In genomic region chr19:55284093-55284492, GRCm38 (mm10) we compare ENCODE assay signal across 21 mouse cellular contexts. TPM values are rescaled to one million over a fixed set of nuclear protein-coding genes. Genes with fewer than 3 reads are reported as not detected.
DNase-seq lines count a peak whose midpoint lies in the region; ATAC-seq and TF ChIP-seq lines count a peak whose summit lies in the region.
"Had no signal": no experiment of that assay in that cellular context is flagged by ENCODE, and none has a peak within 500 bp of the region (broad histone marks: within the 10 kb centered on the region; RNA-seq: fewer than 3 reads in every experiment).

No protein-coding gene starts in this region.

- peak overlapping the region; percentile 80 for H3K27ac ChIP-seq in liver, embryonic 14.5 days
- H3K27ac ChIP-seq in stomach, embryonic 15.5 days = no peak overlapping the region
- H3K27ac ChIP-seq in left cerebral cortex, adult 2 months = no peak overlapping the region
- H3K27ac ChIP-seq in heart, adult 2 months = no peak overlapping the region
- H3K27ac ChIP-seq in hindbrain, embryonic 16.5 days (ENCODE audit: low read depth, low read length) = no peak overlapping the region
- H3K27ac ChIP-seq: hindbrain, embryonic 15.5 days; neural tube, embryonic 12.5 days had no signal

- no peak for TF ChIP-seq POLR2A in heart, adult 2 months (IDR thresholded peaks at IDR 0.05; ENCODE audit: insufficient read depth, low read depth, low read length)

- H3K36me3 ChIP-seq in liver, embryonic 14.5 days (replicated peaks; ENCODE audit: control insufficient read depth, insufficient read depth, low read depth) = peaks cover 64% of the 10 kb centered on the region
- peaks cover 18% of the 10 kb centered on the region for H3K36me3 ChIP-seq in stomach, embryonic 15.5 days
- no peaks in the 10 kb centered on the region for H3K36me3 ChIP-seq in heart, adult 2 months (ENCODE audit: control insufficient read depth, insufficient read depth, low read length)
- H3K36me3 ChIP-seq in hindbrain, embryonic 16.5 days (ENCODE audit: control insufficient read depth, insufficient read depth, low read length) = no peaks in the 10 kb centered on the region
- H3K36me3 ChIP-seq: hindbrain, embryonic 15.5 days had no signal

- intact Hi-C loops in left cerebral cortex, adult 2 months (cut with DNase I) = no loop called here
- intact Hi-C loops in heart, adult 2 months (cut with DNase I) = no loop called here

- peak; percentile 98 for TF ChIP-seq EP300 in liver, embryonic 14.5 days (IDR thresholded peaks at IDR 0.05; ENCODE audit: low read depth)
- no peak for TF ChIP-seq EP300 in heart, adult 2 months (IDR thresholded peaks at IDR 0.05; ENCODE audit: insufficient read depth, low read depth, low read length)

- 20% methylated on average over 4 of the region's 4 CpGs for WGBS in liver, embryonic 14.5 days (ENCODE audit: insufficient replicate concordance)
- WGBS in stomach, embryonic 15.5 days = 81% methylated on average over 4 of the region's 4 CpGs
- 67% methylated on average over 4 of the region's 4 CpGs for WGBS in heart, adult 2 months
- WGBS in hindbrain, embryonic 16.5 days = 91% methylated on average over 4 of the region's 4 CpGs

- H3K79me2 ChIP-seq in heart, adult 2 months (replicated peaks; ENCODE audit: control insufficient read depth, insufficient read depth, low read length) = no peaks in the 10 kb centered on the region

- peak overlapping the region; percentile 47 to 48 for H3K4me3 ChIP-seq in liver, embryonic 14.5 days (ENCODE audit: insufficient read depth in 1 of 2, low read depth in 2 of 2, low read length in 2 of 2)
- H3K4me3 ChIP-seq in stomach, embryonic 15.5 days (replicated peaks) = no peak overlapping the region
- H3K4me3 ChIP-seq in left cerebral cortex, adult 2 months = no peak overlapping the region
- no peak overlapping the region for H3K4me3 ChIP-seq in heart, adult 2 months
- no peak overlapping the region for H3K4me3 ChIP-seq in hindbrain, embryonic 16.5 days (ENCODE audit: low read length)
- H3K4me3 ChIP-seq: hindbrain, embryonic 15.5 days; neural tube, embryonic 12.5 days had no signal

- peak overlapping the region; percentile 64 for H3K4me2 ChIP-seq in liver, embryonic 14.5 days (ENCODE audit: low read depth)
- H3K4me2 ChIP-seq in stomach, embryonic 15.5 days = no peak overlapping the region
- no peak overlapping the region for H3K4me2 ChIP-seq in hindbrain, embryonic 16.5 days (ENCODE audit: low read length)
- H3K4me2 ChIP-seq: hindbrain, embryonic 15.5 days; midbrain, embryonic 11.5 days; neural tube, embryonic 12.5 days had no signal

- ATAC-seq in erythroblast, adult 5-6 weeks (replicated peaks; ENCODE audit: low FRiP score, poor library complexity, severe bottlenecking) = peak; percentile 93
- peak; percentile 100 for ATAC-seq in liver, embryonic 14.5 days (ENCODE audit: insufficient read depth)
- peak; percentile 89 for ATAC-seq in stomach, embryonic 15.5 days (ENCODE audit: insufficient read depth, low FRiP score, low read depth)
- no peak for ATAC-seq in hindbrain, embryonic 16.5 days

- peak overlapping the region; percentile 44 for H3K9ac ChIP-seq in liver, embryonic 14.5 days (replicated peaks)
- H3K9ac ChIP-seq in stomach, embryonic 15.5 days = no peak overlapping the region
- no peak overlapping the region for H3K9ac ChIP-seq in heart, adult 2 months (ENCODE audit: low read depth, low read length)
- no peak overlapping the region for H3K9ac ChIP-seq in hindbrain, embryonic 16.5 days (ENCODE audit: low read depth, low read length)
- H3K9ac ChIP-seq: hindbrain, embryonic 15.5 days; neural tube, embryonic 12.5 days had no signal

- no peaks in the 10 kb centered on the region for H3K27me3 ChIP-seq in liver, embryonic 14.5 days (ENCODE audit: control insufficient read depth, insufficient read depth, low read length)
- no peaks in the 10 kb centered on the region for H3K27me3 ChIP-seq in stomach, embryonic 15.5 days (replicated peaks)
- H3K27me3 ChIP-seq in heart, adult 2 months (ENCODE audit: control insufficient read depth, insufficient read depth, low read length) = no peaks in the 10 kb centered on the region
- no peaks in the 10 kb centered on the region for H3K27me3 ChIP-seq in hindbrain, embryonic 16.5 days (replicated peaks; ENCODE audit: control insufficient read depth, insufficient read depth, low read length)
- H3K27me3 ChIP-seq: hindbrain, embryonic 15.5 days; neural tube, embryonic 12.5 days had no signal

- DNase-seq in spleen, postnatal 36 days (ENCODE audit: low spot score in 2 of 2) = peak; percentile 41 to 58
- no peak for DNase-seq in spleen, postnatal 14 days (ENCODE audit: low spot score in 2 of 2)
- DNase-seq in liver, embryonic 14.5 days (ENCODE audit: low read depth in 3 of 3, low spot score in 3 of 3) = peak; percentile 87 to 88 (median 87)
- no peak for DNase-seq in left cerebral cortex, adult 2 months (ENCODE audit: extremely low spot score in 1 of 2, low spot score in 2 of 2)
- no peak for DNase-seq in heart, adult 2 months
- DNase-seq: cerebellum, adult 18-20 months; kidney, adult 2 months; kidney, postnatal 4 days; right cerebral cortex, postnatal 4 days; thymus, postnatal 36 days had no signal

- no peaks in the 10 kb centered on the region for H3K9me3 ChIP-seq in liver, embryonic 14.5 days (ENCODE audit: control insufficient read depth, low read length)
- H3K9me3 ChIP-seq in stomach, embryonic 15.5 days = no peaks in the 10 kb centered on the region
- no peaks in the 10 kb centered on the region for H3K9me3 ChIP-seq in hindbrain, embryonic 16.5 days (ENCODE audit: control insufficient read depth, low read length)
- H3K9me3 ChIP-seq: hindbrain, embryonic 15.5 days; neural tube, embryonic 12.5 days had no signal

- H3K4me1 ChIP-seq in liver, embryonic 14.5 days (replicated peaks; ENCODE audit: control insufficient read depth in 2 of 2, insufficient read depth in 2 of 2, low read length in 1 of 2) = peaks cover 31 to 33% of the 10 kb centered on the region in 2 experiments
- H3K4me1 ChIP-seq in stomach, embryonic 15.5 days = no peaks in the 10 kb centered on the region
- no peaks in the 10 kb centered on the region for H3K4me1 ChIP-seq in heart, adult 2 months (ENCODE audit: control insufficient read depth, insufficient read depth, low read length)
- no peaks in the 10 kb centered on the region for H3K4me1 ChIP-seq in hindbrain, embryonic 16.5 days (ENCODE audit: control insufficient read depth, insufficient read depth, low read depth, low read length)
- H3K4me1 ChIP-seq: hindbrain, embryonic 15.5 days; neural tube, embryonic 12.5 days had no signal

- TF ChIP-seq CTCF in liver, embryonic 14.5 days (IDR thresholded peaks at IDR 0.05; ENCODE audit: low read depth) = no peak
- no peak for TF ChIP-seq CTCF in left cerebral cortex, adult 2 months (IDR thresholded peaks at IDR 0.05)
- TF ChIP-seq CTCF in heart, adult 2 months (IDR thresholded peaks at IDR 0.05) = no peak

RNA-seq across cellular contexts. Expression of gene Zdhhc6, which starts 31.7 kb away (rescaled TPM):
- 12.7 and 17.5 TPM in 2 replicates for total RNA-seq in erythroblast, adult 5-6 weeks (2015; ENCODE audit: low replicate concordance)
- total RNA-seq in erythroblast, adult 5-6 weeks (2017; ENCODE audit: low replicate concordance) = 10.0 and 11.8 TPM in 2 replicates
- polyA plus RNA-seq in liver, embryonic 14.5 days (2012; rRNA removed) = 10.6 and 14.2 TPM in 2 replicates
- 51.3 and 51.7 TPM in 2 replicates for polyA plus RNA-seq in liver, embryonic 14.5 days (2014; fragmentation: Nextera tagmentation; extraction: Ambion mirVana)
- 96.1 and 96.8 TPM in 2 replicates for polyA plus RNA-seq in stomach, embryonic 15.5 days (2015; fragmentation: Nextera tagmentation; extraction: Ambion mirVana)
- total RNA-seq in left cerebral cortex, adult 2 months (2021) = 10 to 100 TPM; 26.3 to 28.9 TPM
- 10 to 100 TPM; 19.6 to 22.1 TPM for total RNA-seq in heart, adult 2 months (2021)
- 10.4 and 14.1 TPM in 2 replicates for polyA plus RNA-seq in heart, adult 2 months (2012; rRNA removed)
- 65.8 and 71.4 TPM in 2 replicates for polyA plus RNA-seq in hindbrain, embryonic 16.5 days (2015; fragmentation: Nextera tagmentation; extraction: Ambion mirVana)

RNA-seq across cellular contexts. Expression of gene Vti1a, which starts 32.0 kb away (rescaled TPM):
- 10.2 and 16.9 TPM in 2 replicates for total RNA-seq in erythroblast, adult 5-6 weeks (2015; ENCODE audit: low replicate concordance)
- 18.0 and 19.2 TPM in 2 replicates for total RNA-seq in erythroblast, adult 5-6 weeks (2017; ENCODE audit: low replicate concordance)
- polyA plus RNA-seq in liver, embryonic 14.5 days (2012; rRNA removed) = 4.6 and 6.9 TPM in 2 replicates
- polyA plus RNA-seq in liver, embryonic 14.5 days (2014; fragmentation: Nextera tagmentation; extraction: Ambion mirVana) = 10.9 and 11.9 TPM in 2 replicates
- 23.5 and 26.4 TPM in 2 replicates for polyA plus RNA-seq in stomach, embryonic 15.5 days (2015; fragmentation: Nextera tagmentation; extraction: Ambion mirVana)
- total RNA-seq in left cerebral cortex, adult 2 months (2021) = 10 to 100 TPM; 66.2 to 67.0 TPM
- 10 to 100 TPM; 15.6 to 16.3 TPM for total RNA-seq in heart, adult 2 months (2021)
- 6.2 and 9.4 TPM in 2 replicates for polyA plus RNA-seq in heart, adult 2 months (2012; rRNA removed)
- 36.7 and 37.1 TPM in 2 replicates for polyA plus RNA-seq in hindbrain, embryonic 16.5 days (2015; fragmentation: Nextera tagmentation; extraction: Ambion mirVana)

RNA-seq across cellular contexts. Expression of gene Acsl5, which starts 32.4 kb away (rescaled TPM):
- total RNA-seq in erythroblast, adult 5-6 weeks (2015; ENCODE audit: low replicate concordance) = 39.6 and 74.4 TPM in 2 replicates
- 27.5 and 31.5 TPM in 2 replicates for total RNA-seq in erythroblast, adult 5-6 weeks (2017; ENCODE audit: low replicate concordance)
- 35.2 and 50.3 TPM in 2 replicates for polyA plus RNA-seq in liver, embryonic 14.5 days (2012; rRNA removed)
- 117 and 126 TPM in 2 replicates for polyA plus RNA-seq in liver, embryonic 14.5 days (2014; fragmentation: Nextera tagmentation; extraction: Ambion mirVana)
- 115 and 116 TPM in 2 replicates for polyA plus RNA-seq in stomach, embryonic 15.5 days (2015; fragmentation: Nextera tagmentation; extraction: Ambion mirVana)
- total RNA-seq in left cerebral cortex, adult 2 months (2021) = 10 to 100 TPM; 52.0 to 57.0 TPM
- 10 to 100 TPM; 12.5 to 14.7 TPM for total RNA-seq in heart, adult 2 months (2021)
- polyA plus RNA-seq in heart, adult 2 months (2012; rRNA removed) = 8.0 and 9.0 TPM in 2 replicates
- polyA plus RNA-seq in hindbrain, embryonic 16.5 days (2015; fragmentation: Nextera tagmentation; extraction: Ambion mirVana) = 19.7 and 20.1 TPM in 2 replicates

RNA-seq across cellular contexts. Expression of gene Gucy2g, which starts 43.1 kb away (rescaled TPM):
- 0.58 TPM in 1 of 2 replicates, not detected in the other for total RNA-seq in erythroblast, adult 5-6 weeks (2015; ENCODE audit: low replicate concordance)
- total RNA-seq in erythroblast, adult 5-6 weeks (2017; ENCODE audit: low replicate concordance) = not detected in 2 replicates
- polyA plus RNA-seq in liver, embryonic 14.5 days (2012; rRNA removed) = 0.01 and 0.03 TPM in 2 replicates
- polyA plus RNA-seq in liver, embryonic 14.5 days (2014; fragmentation: Nextera tagmentation; extraction: Ambion mirVana) = not detected in 2 replicates
- polyA plus RNA-seq in stomach, embryonic 15.5 days (2015; fragmentation: Nextera tagmentation; extraction: Ambion mirVana) = 0.05 and 0.08 TPM in 2 replicates
- total RNA-seq in left cerebral cortex, adult 2 months (2021) = 1 to 10 TPM; 3.3 to 3.5 TPM
- total RNA-seq in heart, adult 2 months (2021) = under 1 TPM in 1 of 2 experiments, not detected in 1; 0.07 TPM
- 0.12 TPM in 2 replicates for polyA plus RNA-seq in heart, adult 2 months (2012; rRNA removed)
- polyA plus RNA-seq in hindbrain, embryonic 16.5 days (2015; fragmentation: Nextera tagmentation; extraction: Ambion mirVana) = 0.05 and 0.06 TPM in 2 replicates
- total RNA-seq: heart, adult 8-10 months; liver, adult 2 months; monocyte, adult 5-6 weeks had no signal
- polyA plus RNA-seq: embryonic facial prominence, embryonic 11.5 days; heart, postnatal 0 days; midbrain, embryonic 11.5 days; neural tube, embryonic 12.5 days had no signal

Comparison
In these comparisons a context has a peak if more than half of its experiments do, and no peak if none do; other contexts are left out.
1. DNase-seq: peak in spleen, postnatal 36 days (2 of 2) and liver, embryonic 14.5 days (3 of 3); none in spleen, postnatal 14 days (0 of 2), left cerebral cortex, adult 2 months (0 of 2) and heart, adult 2 months (0 of 2).
2. H3K4me3 ChIP-seq: peak in liver, embryonic 14.5 days (2 of 2); none in stomach, embryonic 15.5 days (single experiment), left cerebral cortex, adult 2 months (single experiment), heart, adult 2 months (single experiment) and hindbrain, embryonic 16.5 days (single experiment).